Mouse (Mus musculus) T-cell, adult 2 months (primary cell): ENCODE results near the gene Usp8.
A peak's percentile ranks its signal among the peaks of the same experiment; 100 is the strongest.

ENCODE experiments used
- DNase-seq: peaks from one replicate; pipeline ENCODE4 v3.0.0; 2022; ENCODE audit warnings: low spot score

The Usp8 gene

GRCm38 (mm10) chr2:126706759-126707437 lies at the start of gene Usp8:
TSS of gene Usp8 (plus strand) at chr2:126707328.
- DNase-seq = peak; percentile 95

- DNase-seq = peak; percentile 48
Observed at GRCm38 (mm10) chr2:126663481-126663880, 43.6 kb upstream of the Usp8 start.

- no peak for DNase-seq
Observed at GRCm38 (mm10) chr2:126665984-126666383, 41.1 kb upstream of the Usp8 start.

- DNase-seq = no peak
Observed at GRCm38 (mm10) chr2:126668621-126669252, 38.4 kb upstream of the Usp8 start.

- peak; percentile 60 for DNase-seq
Observed at GRCm38 (mm10) chr2:126673317-126674242, 33.5 kb upstream of the Usp8 start.

- DNase-seq = peak; percentile 69
Observed at GRCm38 (mm10) chr2:126674441-126675168, 32.5 kb upstream of the Usp8 start.

- DNase-seq = peak; percentile 91
Observed at GRCm38 (mm10) chr2:126675169-126676121, 31.7 kb upstream of the Usp8 start.

GRCm38 (mm10) chr2:126676122-126676515 lies 31.0 kb upstream of the Usp8 start, which contains the start of gene Gabpb1:
TSS of gene Gabpb1 (minus strand) at chr2:126676337.
- DNase-seq = peak; percentile 82

- no peak for DNase-seq
Observed at GRCm38 (mm10) chr2:126677366-126677765, 29.8 kb upstream of the Usp8 start.

GRCm38 (mm10) chr2:126682333-126682732 lies 24.8 kb upstream of the Usp8 start:
- DNase-seq = no peak

GRCm38 (mm10) chr2:126682937-126683336 lies 24.2 kb upstream of the Usp8 start:
- DNase-seq = no peak

GRCm38 (mm10) chr2:126691290-126691689 lies 15.8 kb upstream of the Usp8 start:
- DNase-seq = no peak

GRCm38 (mm10) chr2:126695285-126695684 lies 11.8 kb upstream of the Usp8 start:
- no peak for DNase-seq

- DNase-seq = no peak
Observed at GRCm38 (mm10) chr2:126707438-126707779, 281 bp downstream of the Usp8 start.

GRCm38 (mm10) chr2:126708361-126708760 lies 1.2 kb downstream of the Usp8 start:
- peak; percentile 51 for DNase-seq

- no peak for DNase-seq
Observed at GRCm38 (mm10) chr2:126712526-126712925, 5.4 kb downstream of the Usp8 start.

- no peak for DNase-seq
Observed at GRCm38 (mm10) chr2:126712950-126713349, 5.8 kb downstream of the Usp8 start.

- no peak for DNase-seq
Observed at GRCm38 (mm10) chr2:126729207-126729606, 22.1 kb downstream of the Usp8 start.

- no peak for DNase-seq
Observed at GRCm38 (mm10) chr2:126730502-126730901, 23.4 kb downstream of the Usp8 start.

GRCm38 (mm10) chr2:126735339-126736073 lies 28.4 kb downstream of the Usp8 start:
- DNase-seq = no peak
